Comparison of ENCODE assay signal across 24 mouse cellular contexts in genomic region chr3:154212551-154212950, GRCm38 (mm10).
"Had no signal": no experiment of that assay in that cellular context is flagged by ENCODE, and none has a peak within 500 bp of the region (broad histone marks: within the 10 kb centered on the region; RNA-seq: fewer than 3 reads in every experiment).

No protein-coding gene starts in this region.

- H3K27ac ChIP-seq: gastrocnemius, adult 2 months; heart, adult 2 months; heart, embryonic 13.5 days; heart, embryonic 15.5 days; hindbrain, embryonic 10.5 days; hindbrain, embryonic 12.5 days; hindbrain, embryonic 14.5 days; intestine, embryonic 15.5 days; layer of hippocampus, adult 2 months; left cerebral cortex, adult 2 months; limb, embryonic 13.5 days; limb, embryonic 15.5 days had no signal

- ATAC-seq: hindbrain, embryonic 16.5 days; inflammation-experienced regulatory T-cells, adult 6 months; intestine, embryonic 15.5 days; intestine, postnatal 0 days had no signal

- H3K9ac ChIP-seq: heart, embryonic 13.5 days; heart, embryonic 15.5 days; hindbrain, embryonic 12.5 days; hindbrain, embryonic 14.5 days; intestine, embryonic 15.5 days; limb, embryonic 13.5 days; limb, embryonic 15.5 days had no signal

- DNase-seq: gastrocnemius, adult 2 months; gastrocnemius, postnatal 10 days; gastrocnemius, postnatal 25 days; heart, adult 2 months; heart, postnatal 14 days; heart, postnatal 4 days; kidney, adult 18-20 months; kidney, adult 8-10 months; kidney, postnatal 10 days; kidney, postnatal 4 days had no signal

- H3K27me3 ChIP-seq: heart, embryonic 13.5 days; heart, embryonic 15.5 days; hindbrain, embryonic 12.5 days; intestine, embryonic 15.5 days; limb, embryonic 13.5 days; limb, embryonic 15.5 days had no signal

- H3K36me3 ChIP-seq: heart, embryonic 13.5 days; heart, embryonic 15.5 days; hindbrain, embryonic 10.5 days; hindbrain, embryonic 12.5 days; intestine, embryonic 15.5 days; limb, embryonic 13.5 days; limb, embryonic 15.5 days had no signal

- H3K4me2 ChIP-seq: heart, embryonic 11.5 days; heart, embryonic 13.5 days; heart, embryonic 15.5 days; hindbrain, embryonic 12.5 days; hindbrain, embryonic 14.5 days; intestine, embryonic 15.5 days; limb, embryonic 13.5 days; limb, embryonic 15.5 days had no signal

- H3K9me3 ChIP-seq: heart, embryonic 13.5 days; heart, embryonic 15.5 days; hindbrain, embryonic 10.5 days; hindbrain, embryonic 12.5 days; intestine, embryonic 15.5 days; limb, embryonic 13.5 days; limb, embryonic 15.5 days had no signal

- H3K4me1 ChIP-seq: heart, embryonic 15.5 days; intestine, embryonic 15.5 days; limb, embryonic 13.5 days; limb, embryonic 15.5 days had no signal

- H3K4me3 ChIP-seq: gastrocnemius, adult 2 months; heart, adult 2 months; heart, embryonic 13.5 days; heart, embryonic 15.5 days; hindbrain, embryonic 10.5 days; hindbrain, embryonic 12.5 days; intestine, embryonic 15.5 days; layer of hippocampus, adult 2 months; left cerebral cortex, adult 2 months; limb, embryonic 13.5 days; limb, embryonic 15.5 days had no signal
